Mouse (Mus musculus) C2C12 (cell line): ENCODE measurements around the gene Unc79. TPM values are rescaled to one million over a fixed set of nuclear protein-coding genes. Genes with fewer than 3 reads are reported as not detected.

Experiments used
- H3K27me3 ChIP-seq: one replicate; pipeline ENCODE4 v1.6.1; 2011; ENCODE audit not compliant: control insufficient read depth, insufficient read depth, insufficient read length
- H3K36me3 ChIP-seq: one replicate; pipeline ENCODE4 v1.6.1; 2011; ENCODE audit not compliant: control insufficient read depth, insufficient read depth
- H3K4me3 ChIP-seq: one replicate; pipeline ENCODE4 v1.5.1; 2011; ENCODE audit warnings: mild to moderate bottlenecking, control low read depth; ENCODE audit not compliant: poor library complexity, insufficient read depth, severe bottlenecking
- H3K79me2 ChIP-seq: one replicate; pipeline ENCODE4 v1.6.1; 2011; ENCODE audit not compliant: control insufficient read depth, insufficient read depth
- H3K79me3 ChIP-seq: one replicate; pipeline ENCODE4 v1.6.1; 2011; ENCODE audit warnings: low read depth, control low read depth
- H3ac ChIP-seq: one replicate; pipeline ENCODE3; 2011; ENCODE audit warnings: low read depth; ENCODE audit not compliant: control insufficient read depth, insufficient read length
- CEBPB ChIP-seq: IDR thresholded peaks from one replicate; pipeline ENCODE4 v1.6.1; 2011; ENCODE audit warnings: low read depth, mild to moderate bottlenecking, control low read depth, moderate library complexity
- CTCF ChIP-seq: IDR thresholded peaks from one replicate; pipeline ENCODE4 v1.5.1; 2011; ENCODE audit not compliant: control insufficient read depth, insufficient read depth, insufficient read length
- FOSL1 ChIP-seq: IDR thresholded peaks from one replicate; pipeline ENCODE4 v1.8.0; 2011; ENCODE audit warnings: mild to moderate bottlenecking, low read length; ENCODE audit not compliant: poor library complexity, insufficient read depth, severe bottlenecking
- MAX ChIP-seq: IDR thresholded peaks from one replicate; pipeline ENCODE4 v1.6.1; 2011; ENCODE audit warnings: mild to moderate bottlenecking, control low read depth
- MYOD1 ChIP-seq: IDR thresholded peaks from one replicate; pipeline ENCODE4 v1.6.1; 2011; ENCODE audit warnings: low read depth; ENCODE audit not compliant: control insufficient read depth, insufficient read length
- MYOG ChIP-seq: IDR thresholded peaks from one replicate; pipeline ENCODE4 v1.6.1; 2011; ENCODE audit not compliant: control insufficient read depth, insufficient read length; ENCODE audit errors: extremely low read depth
- USF1 ChIP-seq: IDR thresholded peaks from one replicate; pipeline ENCODE4 v1.6.1; 2011; ENCODE audit warnings: low read depth, mild to moderate bottlenecking, control low read depth, moderate library complexity
- polyA plus RNA-seq: library from polyadenylated mRNA; unstranded; fragments of >200 nt; fragmentation: generic; extraction: Trizol; gene quantifications from one replicate; pipeline ENCODE4 v1.2.1, GENCODE M21; 2012; ENCODE audit warnings: missing spikeins

The Unc79 gene
- polyA plus RNA-seq, 1 experiment, result not detected

DNA sequence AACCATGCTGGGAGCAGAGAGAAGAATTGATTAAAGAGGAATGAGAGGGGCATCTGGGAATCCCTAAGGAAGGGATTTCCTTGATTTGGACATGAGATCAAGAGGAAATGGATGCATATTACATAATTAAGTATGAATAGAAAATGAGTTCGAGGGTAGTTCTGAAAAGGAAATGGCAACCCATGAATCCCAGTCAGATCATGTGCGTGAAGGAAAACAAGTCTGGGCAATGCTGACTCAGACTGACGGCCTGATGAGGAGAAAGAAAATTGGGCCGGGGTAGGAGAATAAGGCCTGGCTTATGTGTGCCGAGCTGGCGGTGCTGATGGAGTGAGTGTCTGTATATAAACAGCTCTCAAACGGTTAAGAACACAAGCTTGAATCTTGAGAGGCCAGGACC lies 17.9 kb upstream of the Unc79 start:
- no peaks in the 10 kb centered on the region for H3K79me2 ChIP-seq
- TF ChIP-seq FOSL1, result no peak
- no peak for TF ChIP-seq MYOD1
- no peak for TF ChIP-seq MYOG
- TF ChIP-seq MAX, result no peak
- no peak for TF ChIP-seq CEBPB
- TF ChIP-seq USF1, result no peak
- TF ChIP-seq CTCF, result no peak

DNA sequence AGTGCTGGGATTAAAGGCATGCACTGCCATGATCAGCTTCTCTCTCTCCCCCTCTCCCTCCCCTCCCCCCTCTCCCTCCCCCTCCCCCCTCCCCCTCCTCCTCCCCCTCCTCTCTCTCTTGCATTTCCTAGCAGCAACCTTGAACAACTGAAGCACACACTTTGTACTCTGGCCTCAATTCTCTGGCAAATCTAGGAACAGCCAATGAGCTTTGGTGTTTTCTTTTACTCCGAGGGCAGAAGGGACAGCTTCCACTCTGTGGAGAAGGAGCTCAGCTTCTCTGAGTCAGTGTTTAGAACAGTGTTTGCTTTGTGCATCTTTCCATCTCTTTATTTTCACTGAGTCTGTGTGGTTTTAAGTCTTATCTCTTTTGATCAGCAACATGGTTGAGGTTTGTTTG lies 12.8 kb upstream of the Unc79 start:
- Histone ChIP-seq H3K79me2 (no peaks in the 10 kb centered on the region), H3K36me3 (no peaks in the 10 kb centered on the region), H3K27me3 (no peaks in the 10 kb centered on the region), H3K79me3 (no peaks in the 10 kb centered on the region), H3ac (no peak overlapping the region), H3K4me3 (no peak overlapping the region)
- TF ChIP-seq MAX (no peak), MYOG (no peak), MYOD1 (no peak), CTCF (no peak), FOSL1 (no peak), CEBPB (no peak), USF1 (no peak)

More for the DNA sequence above, 17.9 kb upstream of the Unc79 start:
- H3K4me3 ChIP-seq, result no peak overlapping the region
- no peaks in the 10 kb centered on the region for H3K36me3 ChIP-seq
- H3ac ChIP-seq, result no peak overlapping the region
- no peaks in the 10 kb centered on the region for H3K27me3 ChIP-seq
- no peaks in the 10 kb centered on the region for H3K79me3 ChIP-seq

DNA sequence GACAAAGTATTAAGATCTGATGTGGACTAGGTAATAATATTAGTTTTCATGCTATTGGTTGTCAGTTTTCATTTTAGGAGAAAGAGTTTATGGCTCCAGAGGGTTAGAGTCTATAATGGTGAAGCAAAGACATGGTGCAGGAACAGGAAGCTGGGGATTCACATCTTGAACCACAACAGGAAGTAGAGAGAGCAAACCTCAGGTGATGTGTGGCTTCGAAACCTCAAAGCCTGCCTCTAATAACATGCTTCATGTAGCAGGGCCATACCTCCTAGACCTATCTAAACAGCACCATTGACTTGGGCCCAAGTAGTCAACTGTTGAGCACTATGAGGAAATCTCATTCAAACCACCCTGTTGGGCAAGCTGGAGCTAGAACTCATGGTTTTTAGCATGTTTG lies 3.1 kb upstream of the Unc79 start:
- TF ChIP-seq MYOD1 (no peak), CTCF (no peak), USF1 (no peak)
- no peak overlapping the region for H3K4me3 ChIP-seq
- no peaks in the 10 kb centered on the region for H3K79me3 ChIP-seq
- no peaks in the 10 kb centered on the region for H3K27me3 ChIP-seq
- H3K79me2 ChIP-seq, result no peaks in the 10 kb centered on the region
- no peak overlapping the region for H3ac ChIP-seq
- no peaks in the 10 kb centered on the region for H3K36me3 ChIP-seq

DNA sequence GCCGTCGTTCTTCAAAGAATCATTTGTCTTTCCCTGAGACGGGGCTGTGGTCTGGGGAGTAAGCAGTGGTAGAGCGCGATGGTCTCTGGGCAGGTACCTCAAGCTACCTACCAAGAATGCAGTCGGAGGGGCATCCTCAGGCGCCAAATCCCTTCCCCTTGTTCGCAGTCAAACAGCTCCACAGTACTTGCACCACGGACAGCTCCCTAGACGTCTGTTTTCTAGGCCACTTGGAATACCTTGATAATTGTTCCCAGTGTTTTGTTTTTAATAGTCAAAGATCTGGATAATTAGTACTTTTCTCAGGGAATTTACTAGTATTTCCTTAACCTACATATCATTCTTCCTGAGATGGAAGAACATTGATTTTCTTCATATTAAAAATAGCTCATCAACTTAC lies 833 bp upstream of the Unc79 start:
- Histone ChIP-seq H3ac (no peak overlapping the region), H3K79me3 (no peaks in the 10 kb centered on the region), H3K4me3 (no peak overlapping the region), H3K27me3 (no peaks in the 10 kb centered on the region), H3K36me3 (no peaks in the 10 kb centered on the region), H3K79me2 (no peaks in the 10 kb centered on the region)
- TF ChIP-seq FOSL1, result no peak

DNA sequence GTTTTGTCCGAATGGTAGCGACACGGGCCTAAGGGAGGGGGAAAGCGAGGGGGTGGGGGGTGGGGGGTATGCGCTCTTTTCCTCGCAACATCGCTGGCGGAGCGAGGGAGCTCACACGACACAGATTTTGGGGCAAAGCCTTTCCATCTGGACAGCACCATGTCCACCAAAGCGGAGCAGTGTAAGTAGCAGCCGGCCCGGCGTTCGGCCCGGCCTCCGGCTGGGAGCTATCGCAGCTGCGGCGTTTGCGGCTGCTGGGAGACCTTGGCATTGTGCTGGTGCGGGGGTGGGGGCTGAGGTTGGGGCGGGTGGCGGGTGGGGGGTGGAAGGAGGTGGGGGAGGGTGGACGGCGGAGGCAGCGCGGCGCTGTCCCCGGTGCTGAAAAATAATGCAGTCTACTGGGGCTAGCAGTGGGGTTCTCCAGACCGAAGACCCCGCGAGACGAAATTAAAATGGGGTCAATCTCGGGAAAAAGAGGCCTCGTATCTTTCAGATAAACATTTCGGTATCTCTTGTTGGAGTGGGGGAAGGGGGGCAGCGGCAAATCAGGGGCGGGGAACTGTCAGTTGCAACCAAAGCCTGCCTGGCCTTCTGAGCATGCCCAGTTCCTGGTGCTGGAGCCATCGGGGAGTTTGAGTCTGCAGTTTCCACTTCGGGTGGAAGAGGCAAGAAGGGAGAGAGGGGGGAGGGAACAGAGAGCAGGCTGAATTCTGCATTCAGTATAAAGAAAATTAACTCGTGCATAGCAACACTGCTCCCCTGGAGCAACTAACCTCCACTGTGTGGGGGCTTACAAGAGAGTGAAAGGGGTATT lies 943 bp downstream of the Unc79 start:
- H3K27me3 ChIP-seq, result no peaks in the 10 kb centered on the region
- H3K79me2 ChIP-seq, result no peaks in the 10 kb centered on the region
- H3ac ChIP-seq, result no peak overlapping the region
- no peaks in the 10 kb centered on the region for H3K79me3 ChIP-seq
- H3K4me3 ChIP-seq, result no peak overlapping the region
- no peaks in the 10 kb centered on the region for H3K36me3 ChIP-seq
- TF ChIP-seq CTCF (no peak), CEBPB (no peak), MYOG (no peak), MAX (no peak), USF1 (no peak), FOSL1 (no peak), MYOD1 (no peak)

DNA sequence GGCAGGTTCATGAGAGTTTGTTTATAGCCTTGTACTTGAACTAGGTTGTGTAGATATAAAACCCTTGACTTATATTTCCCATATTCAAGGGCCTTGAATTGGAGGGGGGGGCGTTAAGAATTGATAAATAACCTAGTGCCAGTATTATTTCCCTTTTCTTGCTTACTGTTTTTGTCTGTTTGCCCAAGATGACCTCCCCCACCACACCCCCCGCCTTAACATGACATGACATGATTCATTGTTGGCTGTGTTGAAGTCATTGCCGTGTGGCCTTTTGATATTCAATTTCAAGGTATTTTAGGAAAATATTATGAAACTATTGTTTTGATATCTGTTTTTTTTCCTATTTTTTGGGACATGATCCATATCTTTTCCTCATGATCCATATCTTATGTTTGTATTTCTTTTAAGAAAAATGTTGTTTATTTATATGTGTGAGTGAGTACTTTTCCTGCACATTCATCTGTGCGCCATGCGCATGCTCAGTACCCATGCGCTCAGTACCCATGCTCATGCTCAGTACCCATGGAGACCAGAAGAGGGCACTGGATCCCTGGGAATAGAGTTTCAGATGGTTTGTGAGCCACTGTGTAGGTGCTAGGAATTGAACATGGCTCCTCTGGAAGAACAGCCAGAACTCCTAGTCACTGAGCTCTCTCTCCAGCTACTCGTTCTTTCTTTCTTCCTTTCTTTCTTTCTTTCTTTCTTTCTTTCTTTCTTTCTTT lies 11.6 kb downstream of the Unc79 start:
- H3K27me3 ChIP-seq, result no peaks in the 10 kb centered on the region
- TF ChIP-seq CEBPB, result no peak
- no peak for TF ChIP-seq MAX
- TF ChIP-seq USF1, result no peak
- no peak for TF ChIP-seq CTCF
- no peak for TF ChIP-seq FOSL1
- no peak for TF ChIP-seq MYOD1
- TF ChIP-seq MYOG, result no peak
- H3K4me3 ChIP-seq, result no peak overlapping the region
- no peaks in the 10 kb centered on the region for H3K36me3 ChIP-seq
- no peaks in the 10 kb centered on the region for H3K79me3 ChIP-seq
- no peak overlapping the region for H3ac ChIP-seq
- H3K79me2 ChIP-seq, result no peaks in the 10 kb centered on the region
